Mouse (Mus musculus) lung, embryonic 14.5 days (tissue): ENCODE data around the gene Psat1. TPM values are rescaled to one million over a fixed set of nuclear protein-coding genes. Genes with fewer than 3 reads are reported as not detected.

Source experiments
- ATAC-seq: fragments of 200-750 bp; cut with Nextera tagmentation; 2 replicates; pipeline ENCODE4 v1.8.0; 2017; ENCODE audit warnings: mild to moderate bottlenecking, moderate TSS enrichment, moderate library complexity; ENCODE audit not compliant: insufficient read depth
- DNase-seq: peaks from one replicate; pipeline ENCODE4 v3.0.0-alpha.2; 2015
- H3K27ac ChIP-seq: fragments of 300-500 bp; sonication (generic); 2 replicates; pipeline ENCODE4 v1.5.1; 2014; ENCODE audit warnings: low read depth, mild to moderate bottlenecking, moderate library complexity
- H3K27me3 ChIP-seq: fragments of 300-500 bp; sonication (generic); 2 replicates; pipeline ENCODE4 v1.6.1; 2014; ENCODE audit warnings: low read length, control low read depth; ENCODE audit not compliant: insufficient read depth
- H3K36me3 ChIP-seq: fragments of 300-500 bp; sonication (generic); 2 replicates; pipeline ENCODE4 v1.6.1; 2014; ENCODE audit warnings: control low read depth; ENCODE audit not compliant: insufficient read depth
- H3K4me1 ChIP-seq: fragments of 300-500 bp; sonication (generic); 2 replicates; pipeline ENCODE4 v1.6.1; 2014; ENCODE audit warnings: antibody characterized with exemption, control low read depth; ENCODE audit not compliant: insufficient read depth
- H3K4me2 ChIP-seq: fragments of 300-500 bp; sonication (generic); 2 replicates; pipeline ENCODE4 v1.6.1; 2014; ENCODE audit warnings: mild to moderate bottlenecking
- H3K4me3 ChIP-seq: fragments of 300-500 bp; sonication (generic); 2 replicates; pipeline ENCODE4 v1.5.1; 2014; ENCODE audit warnings: low read depth, low read length
- H3K9ac ChIP-seq: fragments of 300-500 bp; sonication (generic); 2 replicates; pipeline ENCODE4 v1.6.1; 2014
- H3K9me3 ChIP-seq: fragments of 300-500 bp; sonication (generic); 2 replicates; pipeline ENCODE4 v1.6.1; 2016; ENCODE audit warnings: low read depth, low read length, control low read depth
- CTCF ChIP-seq: IDR thresholded peaks from 2 replicates; pipeline ENCODE4 v1.5.1; 2016; ENCODE audit warnings: antibody characterized with exemption, low read depth
- WGBS: fragments of 180-500 bp; shearing (Covaris S2); extraction: QIAGEN DNeasy Blood & Tissue Kit; methylation state at CpG from one replicate; pipeline ENCODE4 v1.1.7; 2014; 5-methylcytosine and 5-hydroxymethylcytosine counted together
- polyA plus RNA-seq: library from polyadenylated mRNA; unstranded; fragments of >200 nt; fragmentation: Nextera tagmentation; extraction: Ambion mirVana; gene quantifications from 2 replicates; pipeline ENCODE4 v1.2.1, GENCODE M21; 2014

Psat1 gene
- 209 and 227 TPM in 2 replicates for polyA plus RNA-seq

DNA sequence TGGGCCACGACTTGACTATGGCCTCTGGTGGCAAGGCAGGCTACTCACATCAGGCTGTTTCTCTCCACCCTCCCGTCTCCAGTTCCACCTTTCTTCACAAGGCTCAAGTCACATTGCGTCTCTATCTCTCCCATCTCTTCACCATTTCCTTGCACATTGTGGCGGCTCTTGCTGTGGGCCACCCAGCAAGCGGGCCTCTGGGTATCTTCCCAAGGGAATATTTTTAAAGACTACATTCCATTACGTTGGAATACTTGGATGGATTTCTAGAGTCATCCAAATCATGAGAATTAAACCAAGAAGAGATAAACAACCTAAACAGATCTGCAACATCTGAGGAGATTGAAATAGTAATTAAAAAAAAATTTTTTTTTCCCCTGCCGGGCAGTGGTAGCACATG is at the start of gene Psat1:
TSS of gene Psat1 (minus strand) at position 101 of the 400 bp plus-strand sequence.
- H3K27ac ChIP-seq = no peak within 1 kb of the TSS
- no peaks in the 10 kb centered on the region for H3K4me1 ChIP-seq
- no peaks in the 10 kb centered on the region for H3K9me3 ChIP-seq
- H3K4me2 ChIP-seq = no peak within 1 kb of the TSS
- no peaks in the 10 kb centered on the region for H3K36me3 ChIP-seq
- no peaks in the 10 kb centered on the region for H3K27me3 ChIP-seq
- H3K4me3 ChIP-seq = no peak within 1 kb of the TSS
- TF ChIP-seq CTCF = no peak
- H3K9ac ChIP-seq = no peak within 1 kb of the TSS
- DNase-seq (no peak), ATAC-seq (no peak)
- WGBS = 69% methylated on average over 7 of the region's 7 CpGs

DNA sequence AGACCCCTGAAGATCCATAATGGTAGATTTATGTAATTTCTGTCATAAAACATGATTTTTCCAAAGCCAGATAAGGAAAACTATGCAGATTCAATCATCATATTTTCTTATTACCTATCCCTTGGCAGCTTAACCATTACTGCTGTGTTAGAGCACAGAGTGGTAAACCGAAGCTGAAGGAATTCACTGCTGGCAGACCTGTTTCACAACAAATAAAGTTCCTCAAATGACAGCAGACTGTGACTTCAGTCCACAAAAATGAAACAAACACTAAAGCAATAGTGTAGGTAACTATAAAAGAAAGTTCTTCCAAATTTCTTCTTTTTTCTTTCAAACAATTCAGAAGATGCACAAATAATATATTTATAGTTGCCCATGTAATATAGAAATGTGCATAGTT is 43.0 kb upstream of the Psat1 start:
- no peak for ATAC-seq
- Histone ChIP-seq H3K4me3 (no peak overlapping the region), H3K4me2 (no peak overlapping the region), H3K4me1 (no peaks in the 10 kb centered on the region), H3K9me3 (no peaks in the 10 kb centered on the region), H3K9ac (no peak overlapping the region), H3K36me3 (no peaks in the 10 kb centered on the region), H3K27me3 (no peaks in the 10 kb centered on the region), H3K27ac (no peak overlapping the region)
- no peak for TF ChIP-seq CTCF
- DNase-seq = no peak
- 79% methylated on average over 1 of the region's 1 CpGs for WGBS

DNA sequence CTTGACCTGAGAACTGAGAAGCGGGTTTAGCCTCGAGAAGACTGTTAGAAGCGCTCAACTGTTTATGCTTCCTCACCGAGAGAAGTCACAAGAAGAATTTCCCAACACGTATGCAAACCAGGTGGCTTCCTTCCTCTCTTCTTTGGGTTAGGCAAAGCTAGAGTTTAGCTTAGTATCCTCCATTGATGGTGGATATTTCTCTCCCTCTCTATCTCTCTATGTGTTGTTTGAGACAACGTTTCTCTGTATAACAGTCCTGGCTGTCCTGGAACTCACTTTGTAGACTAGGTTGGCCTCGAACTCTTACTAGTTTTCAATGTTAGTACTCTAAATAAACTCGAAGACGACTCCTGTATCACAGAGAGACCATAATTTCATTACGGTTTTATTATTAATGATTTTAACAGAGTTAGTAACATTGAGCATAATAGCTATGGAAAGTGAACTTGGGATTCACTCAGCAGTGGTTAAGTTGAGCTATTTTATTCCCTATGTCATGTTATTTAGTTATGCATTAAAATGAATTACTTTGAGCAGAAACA is 38.1 kb upstream of the Psat1 start:
- no peak for TF ChIP-seq CTCF
- Histone ChIP-seq H3K4me3 (peak overlapping the region; percentile 69), H3K4me1 (peaks cover 3% of the 10 kb centered on the region; the same call in 1 of the 2 replicates), H3K9ac (no peak overlapping the region), H3K9me3 (no peaks in the 10 kb centered on the region), H3K27ac (no peak overlapping the region), H3K27me3 (no peaks in the 10 kb centered on the region), H3K36me3 (0 out of 2 replicates have a peak, but pooled peaks cover 2% of the 10 kb centered on the region), H3K4me2 (peak overlapping the region; percentile 77)
- 25% methylated on average over 10 of the region's 10 CpGs for WGBS
- DNase-seq = no peak
- ATAC-seq = no peak

DNA sequence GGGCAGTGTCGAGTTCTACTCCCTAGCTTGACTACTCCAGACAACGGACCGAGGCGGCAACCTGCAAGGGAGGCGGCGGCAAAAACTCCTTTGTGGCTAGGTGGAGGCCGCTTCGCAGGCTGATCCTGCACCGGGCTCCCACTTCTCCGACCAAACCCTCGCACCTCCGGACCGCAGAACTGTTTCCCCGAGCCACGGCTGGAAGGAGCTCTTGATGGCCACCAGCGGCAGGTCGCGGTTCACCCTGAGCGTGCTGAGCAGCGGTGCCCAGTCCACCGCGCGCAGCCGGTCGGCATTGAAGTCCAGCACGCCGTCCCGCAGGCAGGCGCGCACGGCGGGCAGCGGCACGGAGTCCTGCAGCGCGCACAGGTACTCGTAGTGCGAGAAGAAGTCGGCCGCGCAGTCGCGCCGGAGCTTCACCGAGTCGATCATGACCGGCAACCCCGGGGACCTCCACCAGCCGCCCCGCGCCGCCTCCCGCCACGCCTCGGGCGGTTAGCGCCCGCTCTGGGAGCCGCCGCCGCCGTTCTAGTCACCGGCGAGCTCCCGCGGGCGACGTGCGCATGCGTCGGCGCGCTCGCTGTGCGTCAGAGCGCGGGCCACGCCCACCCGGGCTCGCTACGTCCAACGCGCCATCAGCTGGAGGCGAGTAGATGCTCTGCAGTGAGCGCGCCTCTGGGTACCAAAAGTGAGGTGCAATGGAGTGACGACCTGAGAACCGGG is 37.5 kb upstream of the Psat1 start, which contains the start of gene Cep78:
TSS of gene Cep78 (minus strand) at position 541 of the 723 bp plus-strand sequence.
- under 1% methylated on average over 88 of the region's 88 CpGs for WGBS
- Histone ChIP-seq H3K4me3 (peak within 1 kb of the TSS; percentile 69), H3K9ac (peak within 1 kb of the TSS; percentile 76), H3K4me1 (peaks cover 3% of the 10 kb centered on the region; the same call in 1 of the 2 replicates), H3K9me3 (no peaks in the 10 kb centered on the region), H3K36me3 (0 out of 2 replicates have a peak, but pooled peaks cover 7% of the 10 kb centered on the region), H3K27me3 (no peaks in the 10 kb centered on the region), H3K4me2 (peak within 1 kb of the TSS; percentile 77), H3K27ac (peak within 1 kb of the TSS; percentile 80)
- DNase-seq (peak; percentile 98), ATAC-seq (peak; percentile 93)
- 0 out of 2 replicates have a peak, but pooled peaks have one; percentile 17 for TF ChIP-seq CTCF

DNA sequence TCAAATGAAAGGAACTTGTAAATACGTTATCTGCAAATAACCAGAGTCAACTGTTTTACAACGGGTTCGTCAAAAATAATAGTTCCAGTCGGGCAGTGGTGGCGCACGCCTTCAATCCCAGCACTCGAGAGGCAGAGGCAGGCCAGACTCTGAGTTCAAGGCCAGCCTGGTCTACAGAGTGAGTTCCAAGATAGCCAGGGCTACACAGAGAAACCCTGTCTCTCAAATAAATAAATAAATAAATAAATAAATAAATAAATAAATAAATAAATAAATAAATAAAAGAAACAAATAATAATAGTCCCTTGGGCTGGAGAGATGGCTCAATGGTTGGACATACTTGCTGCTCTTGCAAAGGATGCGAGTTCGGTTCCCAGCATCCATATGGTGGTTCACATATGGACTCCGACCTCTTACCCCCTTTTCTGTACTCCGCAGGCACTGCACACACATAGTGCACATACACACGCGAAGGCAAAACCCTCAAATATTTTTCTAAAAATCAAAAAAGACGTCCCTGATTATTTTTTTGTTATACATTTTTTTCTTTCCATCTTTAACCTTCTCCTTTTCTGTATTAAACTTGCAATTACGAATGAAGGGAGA is 36.7 kb upstream of the Psat1 start:
- Histone ChIP-seq H3K27ac (peak overlapping the region; percentile 80; the same call in 1 of the 2 replicates), H3K4me3 (peak overlapping the region; percentile 69), H3K4me1 (peaks cover 3% of the 10 kb centered on the region; the same call in 1 of the 2 replicates), H3K9me3 (no peaks in the 10 kb centered on the region), H3K27me3 (no peaks in the 10 kb centered on the region), H3K36me3 (peaks cover 8% of the 10 kb centered on the region; the same call in 1 of the 2 replicates), H3K9ac (peak overlapping the region; percentile 76), H3K4me2 (peak overlapping the region; percentile 77)
- WGBS = 50% methylated on average over 15 of the region's 15 CpGs
- ATAC-seq (no peak), DNase-seq (peak; percentile 41)
- no peak for TF ChIP-seq CTCF

DNA sequence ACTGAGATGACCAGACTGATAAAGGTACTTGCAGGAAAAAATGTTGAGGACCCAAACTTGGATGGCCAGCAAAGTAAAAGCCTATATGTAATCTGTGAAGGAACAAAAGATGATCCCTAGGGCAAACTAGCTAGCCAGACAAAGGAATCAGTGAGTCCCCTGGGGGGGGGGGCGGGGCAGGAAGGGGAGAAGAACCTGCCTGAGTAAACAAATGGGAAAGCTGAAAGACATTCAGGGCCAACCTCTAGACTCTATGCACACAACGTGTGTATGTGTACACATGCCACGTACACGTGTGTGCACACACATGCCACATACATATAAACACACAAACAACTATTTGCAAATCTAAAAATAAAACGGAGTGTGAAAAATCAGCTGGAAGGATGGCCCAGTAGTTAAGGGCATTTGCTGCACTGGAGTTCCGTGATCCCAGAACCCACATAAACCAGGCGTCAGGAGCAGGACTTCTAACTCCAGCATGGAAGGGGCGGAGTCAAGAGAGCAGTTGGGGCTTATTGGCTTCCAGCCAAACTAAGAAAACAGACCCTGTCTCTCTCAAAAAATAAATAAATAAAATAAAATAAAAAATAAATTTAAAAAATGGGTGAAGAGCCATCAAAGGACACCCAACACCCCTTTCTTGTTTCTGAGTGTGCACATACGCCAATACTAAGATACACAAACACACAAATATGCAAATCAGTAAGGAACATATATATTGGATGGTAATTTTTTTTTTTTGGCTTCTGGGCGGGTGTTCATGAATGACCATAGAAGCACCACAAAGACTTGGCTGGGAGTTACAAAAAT is 36.0 kb upstream of the Psat1 start:
- no peak overlapping the region for H3K27ac ChIP-seq
- H3K4me2 ChIP-seq = peak overlapping the region; percentile 77
- H3K9me3 ChIP-seq = no peaks in the 10 kb centered on the region
- peaks cover 3% of the 10 kb centered on the region; the same call in 1 of the 2 replicates for H3K4me1 ChIP-seq
- H3K27me3 ChIP-seq = no peaks in the 10 kb centered on the region
- DNase-seq (peak; percentile 47), ATAC-seq (no peak)
- H3K9ac ChIP-seq = no peak overlapping the region
- no peak overlapping the region for H3K4me3 ChIP-seq
- 44% methylated on average over 10 of the region's 10 CpGs for WGBS
- H3K36me3 ChIP-seq = peaks cover 14% of the 10 kb centered on the region; the same call in 1 of the 2 replicates
- no peak for TF ChIP-seq CTCF
